Mouse (Mus musculus): ENCODE data around the gene Lhpp. TPM values are rescaled to one million over a fixed set of nuclear protein-coding genes. Genes with fewer than 3 reads are reported as not detected.
A peak's percentile ranks its signal among the peaks of the same experiment; 100 is the strongest.

The Lhpp gene
- polyA plus RNA-seq, 1 experiment, result 26.7 TPM

DNA sequence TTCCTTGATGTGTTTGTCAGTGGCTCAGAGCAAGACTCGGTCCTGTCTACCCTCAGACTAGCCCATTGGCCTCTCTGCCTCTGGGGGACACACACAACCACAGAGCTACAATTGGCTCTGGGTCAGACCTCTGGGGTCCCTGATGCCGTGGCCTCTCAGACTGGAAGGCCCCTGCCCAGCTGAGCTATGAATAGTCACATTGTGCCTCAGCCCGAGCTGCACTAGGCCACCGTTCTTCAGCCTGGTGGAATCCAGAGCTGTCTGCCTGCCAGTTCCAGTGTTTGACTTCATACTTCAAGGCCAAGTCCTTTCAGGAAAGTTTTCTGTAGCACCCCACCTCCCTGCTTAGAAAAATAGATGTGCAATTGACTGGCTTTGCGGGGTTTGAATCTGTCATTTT, 78.3 kb downstream of the Lhpp start:
- no peak for TF ChIP-seq CTCF (IDR thresholded peaks at IDR 0.05; ENCODE audit: borderline replicate concordance, insufficient read depth, low read depth, low read length)
- TF ChIP-seq POLR2A (IDR thresholded peaks at IDR 0.05; ENCODE audit: borderline replicate concordance, insufficient read depth, low read length), result no peak
- peak in 1 of 2 experiments; percentile 49 for DNase-seq
- Histone ChIP-seq H3K4me3 (replicated peaks; ENCODE audit: insufficient read depth, low read depth, low read length) (no peak overlapping the region), H3K27me3 (ENCODE audit: control insufficient read depth, insufficient read depth, low read length) (no peaks in the 10 kb centered on the region), H3K4me1 (ENCODE audit: control insufficient read depth, insufficient read depth, low read length) (peaks cover 19% of the 10 kb centered on the region), H3K27ac (ENCODE audit: insufficient read depth, low read length) (no peak overlapping the region)
- 67% methylated on average over 5 of the region's 5 CpGs for WGBS

DNA sequence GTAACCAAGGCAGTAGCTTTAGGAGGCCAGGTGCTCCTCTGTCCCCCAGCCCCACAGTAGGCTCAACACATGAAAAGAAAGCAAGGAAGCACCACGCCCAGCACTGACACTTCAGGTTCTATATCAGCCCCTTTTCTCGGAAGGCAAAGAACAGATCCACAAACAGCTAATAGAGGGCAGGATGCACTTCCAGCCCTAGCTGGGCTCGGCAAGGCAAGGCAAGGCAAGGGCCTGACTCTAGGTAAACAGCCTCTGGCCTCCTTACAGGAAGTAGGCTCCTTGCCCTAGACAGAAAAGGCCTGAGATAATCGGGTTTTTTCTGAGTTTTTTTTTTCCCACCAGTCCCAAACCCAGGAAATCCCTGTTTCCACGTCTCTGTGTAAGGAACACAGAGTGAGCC, 79.3 kb downstream of the Lhpp start:
- Histone ChIP-seq H3K27me3 (ENCODE audit: control insufficient read depth, insufficient read depth, low read length) (no peaks in the 10 kb centered on the region), H3K4me3 (replicated peaks; ENCODE audit: insufficient read depth, low read depth, low read length) (no peak overlapping the region), H3K4me1 (ENCODE audit: control insufficient read depth, insufficient read depth, low read length) (peaks cover 12% of the 10 kb centered on the region), H3K27ac (ENCODE audit: insufficient read depth, low read length) (no peak overlapping the region)
- WGBS, result 90% methylated on average over 5 of the region's 5 CpGs
- no peak for DNase-seq
- TF ChIP-seq CTCF (IDR thresholded peaks at IDR 0.05; ENCODE audit: borderline replicate concordance, insufficient read depth, low read depth, low read length), result no peak
- no peak for TF ChIP-seq POLR2A (IDR thresholded peaks at IDR 0.05; ENCODE audit: borderline replicate concordance, insufficient read depth, low read length)

DNA sequence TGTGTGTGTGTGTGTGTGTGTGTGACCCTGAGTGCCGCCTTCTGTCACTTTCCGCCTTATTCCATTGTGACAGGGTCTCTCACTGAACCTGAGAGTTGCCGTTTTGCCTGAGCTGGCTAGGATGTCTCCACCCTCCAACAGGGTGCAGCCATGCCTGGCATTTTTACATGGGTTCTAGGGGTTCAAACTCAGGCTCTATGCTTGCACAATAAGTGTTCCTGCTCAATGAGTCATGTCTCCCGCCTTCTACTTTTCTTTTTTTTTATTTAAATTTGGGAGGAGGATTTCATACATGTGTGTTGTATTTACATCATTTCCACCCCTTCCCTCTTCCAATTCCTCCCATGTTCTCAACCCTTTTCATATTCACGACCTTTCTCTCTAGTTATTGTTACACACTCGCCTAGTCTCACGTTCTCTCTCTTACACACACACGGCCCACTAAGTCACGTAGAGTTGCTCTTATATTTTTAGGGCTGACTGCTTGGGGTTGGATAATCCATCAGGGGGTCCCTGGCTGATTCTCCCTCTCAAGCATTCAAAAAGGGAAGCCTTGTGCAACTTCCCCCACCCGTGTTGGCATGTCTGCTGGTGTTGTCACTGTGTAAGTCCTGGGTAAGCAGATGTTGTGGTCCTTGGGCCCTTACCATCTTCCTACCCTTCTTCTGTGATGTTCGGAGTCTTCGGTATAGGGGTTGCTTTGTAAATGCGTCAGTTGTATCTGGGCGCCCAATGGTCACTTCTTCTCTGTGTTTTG, 80.5 kb downstream of the Lhpp start:
- Histone ChIP-seq H3K27ac (ENCODE audit: insufficient read depth, low read length) (no peak overlapping the region), H3K4me3 (replicated peaks; ENCODE audit: insufficient read depth, low read depth, low read length) (no peak overlapping the region), H3K4me1 (ENCODE audit: control insufficient read depth, insufficient read depth, low read length) (peaks cover 12% of the 10 kb centered on the region), H3K27me3 (ENCODE audit: control insufficient read depth, insufficient read depth, low read length) (no peaks in the 10 kb centered on the region)
- DNase-seq, result no peak
- TF ChIP-seq CTCF (IDR thresholded peaks at IDR 0.05; ENCODE audit: borderline replicate concordance, insufficient read depth, low read depth, low read length) (no peak), POLR2A (IDR thresholded peaks at IDR 0.05; ENCODE audit: borderline replicate concordance, insufficient read depth, low read length) (no peak)
- WGBS, result 93% methylated on average over 14 of the region's 14 CpGs

DNA sequence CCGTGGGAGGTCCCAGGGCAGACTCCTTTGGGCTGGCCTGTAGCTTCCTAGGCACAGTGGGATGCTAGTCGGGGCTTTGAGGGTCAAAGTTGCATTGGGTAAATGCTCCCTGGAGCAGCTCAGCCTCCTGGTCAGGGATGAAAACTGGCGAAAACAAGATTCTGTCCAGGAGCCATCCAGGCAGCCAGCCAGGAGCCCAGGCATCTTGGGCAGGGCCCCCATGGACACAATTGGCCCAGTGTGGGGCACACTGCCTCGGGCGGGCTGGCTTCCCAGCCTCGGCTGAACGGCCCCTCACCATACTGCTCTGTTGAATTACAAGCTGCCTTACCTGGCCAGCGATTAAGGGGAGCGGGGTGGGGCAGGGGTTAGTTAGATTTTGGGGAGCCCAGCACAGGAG, 82.3 kb downstream of the Lhpp start:
- DNase-seq, result peak; percentile 51 to 55
- Histone ChIP-seq H3K4me3 (replicated peaks; ENCODE audit: insufficient read depth, low read depth, low read length) (no peak overlapping the region), H3K27me3 (ENCODE audit: control insufficient read depth, insufficient read depth, low read length) (no peaks in the 10 kb centered on the region), H3K27ac (ENCODE audit: insufficient read depth, low read length) (no peak overlapping the region), H3K4me1 (ENCODE audit: control insufficient read depth, insufficient read depth, low read length) (peaks cover 20% of the 10 kb centered on the region)
- TF ChIP-seq POLR2A (IDR thresholded peaks at IDR 0.05; ENCODE audit: borderline replicate concordance, insufficient read depth, low read length) (no peak), CTCF (IDR thresholded peaks at IDR 0.05; ENCODE audit: borderline replicate concordance, insufficient read depth, low read depth, low read length) (no peak)
- WGBS, result 37% methylated on average over 9 of the region's 9 CpGs

DNA sequence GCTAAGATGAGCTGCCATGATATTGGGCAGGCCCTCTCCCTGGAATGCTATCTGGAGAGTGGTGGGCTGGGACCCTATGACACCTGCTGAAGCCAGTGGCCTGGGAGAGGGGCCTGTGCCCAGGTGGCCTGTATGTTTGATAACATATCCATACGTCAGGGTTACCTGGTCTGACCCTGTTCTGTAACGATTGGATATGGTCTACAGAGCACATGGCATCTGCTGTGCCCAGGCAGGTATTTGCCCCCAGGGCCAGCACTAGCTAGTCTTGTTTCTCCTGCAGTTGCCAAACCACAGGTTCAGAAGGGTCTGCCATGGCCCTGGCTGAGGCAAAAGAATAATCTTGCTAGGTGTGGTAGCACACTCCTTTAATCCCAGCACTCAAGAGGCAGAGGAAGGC, 83.1 kb downstream of the Lhpp start:
- Histone ChIP-seq H3K27me3 (ENCODE audit: control insufficient read depth, insufficient read depth, low read length) (no peaks in the 10 kb centered on the region), H3K4me1 (ENCODE audit: control insufficient read depth, insufficient read depth, low read length) (peaks cover 15% of the 10 kb centered on the region), H3K4me3 (replicated peaks; ENCODE audit: insufficient read depth, low read depth, low read length) (no peak overlapping the region), H3K27ac (ENCODE audit: insufficient read depth, low read length) (no peak overlapping the region)
- TF ChIP-seq CTCF (IDR thresholded peaks at IDR 0.05; ENCODE audit: borderline replicate concordance, insufficient read depth, low read depth, low read length), result no peak
- DNase-seq, result no peak
- 90% methylated on average over 2 of the region's 2 CpGs for WGBS

DNA sequence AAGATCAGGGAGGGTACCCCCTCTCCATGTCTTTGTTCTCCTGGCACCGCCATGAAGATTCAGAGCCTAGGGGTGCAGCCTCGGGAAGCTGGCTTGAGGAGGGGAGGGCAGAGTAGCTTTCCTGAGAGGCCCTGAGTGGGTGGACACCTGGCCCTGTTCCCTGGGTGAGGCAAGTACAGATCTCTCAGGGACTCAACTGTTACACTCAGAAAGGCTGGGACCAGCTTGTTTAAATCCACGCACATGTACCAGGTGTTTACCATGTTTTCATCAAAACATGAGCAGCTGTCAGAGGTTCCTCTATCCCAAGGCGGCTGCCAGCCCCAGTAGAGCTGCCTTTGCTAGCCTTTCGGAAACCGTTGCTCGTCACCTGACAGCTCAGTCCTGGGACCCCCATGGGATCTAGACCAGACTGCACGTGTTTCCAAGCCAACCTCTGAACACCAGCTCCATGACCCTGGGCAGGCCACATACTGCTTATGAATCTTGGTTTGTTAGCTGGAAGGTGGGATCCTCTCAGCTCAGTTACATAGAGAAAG, 86.9 kb downstream of the Lhpp start:
- Histone ChIP-seq H3K27me3 (ENCODE audit: control insufficient read depth, insufficient read depth, low read length) (no peaks in the 10 kb centered on the region), H3K4me3 (replicated peaks; ENCODE audit: insufficient read depth, low read depth, low read length) (no peak overlapping the region), H3K27ac (ENCODE audit: insufficient read depth, low read length) (no peak overlapping the region), H3K4me1 (ENCODE audit: control insufficient read depth, insufficient read depth, low read length) (peaks cover 17% of the 10 kb centered on the region)
- WGBS, result 72% methylated on average over 8 of the region's 8 CpGs
- no peak for TF ChIP-seq CTCF (IDR thresholded peaks at IDR 0.05; ENCODE audit: borderline replicate concordance, insufficient read depth, low read depth, low read length)
- TF ChIP-seq POLR2A (IDR thresholded peaks at IDR 0.05; ENCODE audit: borderline replicate concordance, insufficient read depth, low read length), result no peak
- no peak for DNase-seq

DNA sequence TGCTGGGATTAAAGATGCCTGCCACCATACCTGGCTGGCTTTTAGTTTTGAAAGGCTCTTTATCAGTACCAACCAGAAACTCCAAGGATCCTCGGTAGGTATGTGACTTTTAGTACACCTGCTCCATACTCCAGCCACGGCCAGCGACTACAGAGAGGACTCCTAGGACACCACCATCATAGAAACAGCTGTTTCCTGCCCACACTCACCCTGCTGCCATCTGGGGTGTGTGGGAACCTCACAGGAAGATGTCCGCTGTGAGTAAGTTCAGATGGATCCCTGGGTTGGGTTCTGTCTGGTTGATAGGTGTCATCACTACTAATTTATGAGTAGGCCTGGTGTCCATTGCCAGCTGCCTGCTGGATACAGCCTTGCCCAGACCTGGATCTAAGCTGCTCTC, 88.3 kb downstream of the Lhpp start:
- Histone ChIP-seq H3K27me3 (ENCODE audit: control insufficient read depth, insufficient read depth, low read length) (no peaks in the 10 kb centered on the region), H3K27ac (ENCODE audit: insufficient read depth, low read length) (no peak overlapping the region), H3K4me3 (replicated peaks; ENCODE audit: insufficient read depth, low read depth, low read length) (no peak overlapping the region), H3K4me1 (ENCODE audit: control insufficient read depth, insufficient read depth, low read length) (peaks cover 21% of the 10 kb centered on the region)
- no peak for TF ChIP-seq POLR2A (IDR thresholded peaks at IDR 0.05; ENCODE audit: borderline replicate concordance, insufficient read depth, low read length)
- TF ChIP-seq CTCF (IDR thresholded peaks at IDR 0.05; ENCODE audit: borderline replicate concordance, insufficient read depth, low read depth, low read length), result no peak
- DNase-seq, result no peak
- 89% methylated on average over 4 of the region's 4 CpGs for WGBS

DNA sequence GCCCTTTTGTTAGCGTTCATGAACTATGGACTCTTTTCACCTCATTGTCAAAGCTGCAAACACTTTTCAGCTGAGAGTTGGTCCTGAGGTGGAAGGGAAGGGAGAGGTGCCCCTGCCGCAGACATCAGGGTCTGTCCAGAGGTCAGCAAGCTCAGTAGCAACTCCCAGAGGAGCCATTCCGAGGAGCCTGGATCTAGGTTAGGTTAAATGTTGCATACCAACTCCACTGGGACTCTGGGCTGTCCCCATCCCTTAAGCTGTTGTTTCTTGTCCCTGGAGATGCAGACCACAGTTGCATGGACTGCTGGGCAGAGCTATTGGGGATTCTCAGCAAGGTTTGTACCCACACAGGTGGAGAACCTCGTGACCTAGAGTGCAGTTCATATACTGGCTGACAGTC, 88.7 kb downstream of the Lhpp start:
- no peaks in the 10 kb centered on the region for H3K27me3 ChIP-seq (ENCODE audit: control insufficient read depth, insufficient read depth, low read length)
- H3K27ac ChIP-seq (ENCODE audit: insufficient read depth, low read length), result no peak overlapping the region
- 82% methylated on average over 4 of the region's 4 CpGs for WGBS
- peaks cover 25% of the 10 kb centered on the region for H3K4me1 ChIP-seq (ENCODE audit: control insufficient read depth, insufficient read depth, low read length)
- no peak for DNase-seq
- H3K4me3 ChIP-seq (replicated peaks; ENCODE audit: insufficient read depth, low read depth, low read length), result no peak overlapping the region
- no peak for TF ChIP-seq POLR2A (IDR thresholded peaks at IDR 0.05; ENCODE audit: borderline replicate concordance, insufficient read depth, low read length)
